Mouse (Mus musculus) testis, postnatal 10 days (tissue): ENCODE measurements around the gene Xlr5a.
A peak's percentile ranks its signal among the peaks of the same experiment; 100 is the strongest.
"Not testable (repeated sequence)": the region's sequence is repeated elsewhere in the genome, so short reads cannot be mapped to it uniquely, and the experiment has no call there.

Experiments used
- DNase-seq: peaks from one replicate; pipeline ENCODE4 v3.0.0; 2021; ENCODE audit warnings: low spot score

The Xlr5a gene

DNA sequence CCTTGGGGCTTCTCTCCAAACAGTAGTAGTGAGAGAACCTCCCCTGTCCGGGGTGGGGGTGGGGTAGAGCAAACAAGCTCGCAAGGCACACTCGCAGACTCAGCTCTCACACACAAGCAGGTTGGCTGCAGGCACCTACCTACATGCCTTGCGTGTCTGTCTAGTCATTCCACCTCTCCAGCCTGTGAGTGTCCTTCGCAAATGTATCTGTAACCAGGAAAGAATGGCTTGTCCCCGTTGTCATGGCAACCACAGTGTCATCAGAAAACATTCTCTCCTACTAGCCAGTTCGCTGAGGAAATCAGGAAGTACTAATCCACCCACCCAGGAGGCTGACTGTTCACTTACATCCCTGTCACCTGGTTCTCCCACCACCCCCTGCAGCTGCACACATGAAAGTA lies 149.6 kb downstream of the Xlr5a start:
- DNase-seq: not testable (repeated sequence)

GRCm38 (mm10) chrX:73122859-73123829 lies 169.6 kb downstream of the Xlr5a start:
- not testable (repeated sequence) for DNase-seq

GRCm38 (mm10) chrX:73116747-73117146 lies 176.0 kb downstream of the Xlr5a start, which contains the start of gene Gm14685:
TSS of gene Gm14685 (plus strand) at chrX:73117047.
- DNase-seq: not testable (repeated sequence)

DNA sequence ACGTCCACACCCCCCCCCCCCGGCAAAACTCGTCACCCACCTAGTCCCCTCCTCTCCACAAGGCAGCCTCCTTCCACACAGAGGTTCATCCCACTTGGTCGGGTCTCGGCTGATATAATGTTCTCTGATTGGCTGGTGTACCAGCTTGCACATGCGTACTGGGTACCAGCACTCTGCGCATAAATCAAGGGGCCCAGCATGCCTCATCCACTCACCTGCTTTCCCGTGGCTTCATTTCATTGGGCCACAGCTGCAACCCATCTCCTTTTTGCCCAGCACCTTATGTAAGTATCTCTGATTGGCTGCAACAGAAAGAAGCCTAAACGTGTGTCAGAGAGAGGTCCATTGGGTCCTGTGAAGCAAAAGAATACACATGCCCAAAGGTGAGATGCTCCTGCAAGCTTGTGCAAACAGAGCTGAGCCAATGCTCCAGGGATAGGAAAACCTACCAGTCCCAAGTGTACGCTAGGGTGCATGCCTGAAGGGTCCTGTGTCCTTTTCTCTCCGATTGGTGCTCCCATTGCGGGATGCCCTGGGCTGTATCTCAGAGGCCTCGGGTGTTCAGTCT lies 195.8 kb downstream of the Xlr5a start, which contains the start of gene Xlr3a:
Gene Xlr3a (minus strand): TSS at position 155 of the 568 bp plus-strand sequence.
- DNase-seq: peak; percentile 35

DNA sequence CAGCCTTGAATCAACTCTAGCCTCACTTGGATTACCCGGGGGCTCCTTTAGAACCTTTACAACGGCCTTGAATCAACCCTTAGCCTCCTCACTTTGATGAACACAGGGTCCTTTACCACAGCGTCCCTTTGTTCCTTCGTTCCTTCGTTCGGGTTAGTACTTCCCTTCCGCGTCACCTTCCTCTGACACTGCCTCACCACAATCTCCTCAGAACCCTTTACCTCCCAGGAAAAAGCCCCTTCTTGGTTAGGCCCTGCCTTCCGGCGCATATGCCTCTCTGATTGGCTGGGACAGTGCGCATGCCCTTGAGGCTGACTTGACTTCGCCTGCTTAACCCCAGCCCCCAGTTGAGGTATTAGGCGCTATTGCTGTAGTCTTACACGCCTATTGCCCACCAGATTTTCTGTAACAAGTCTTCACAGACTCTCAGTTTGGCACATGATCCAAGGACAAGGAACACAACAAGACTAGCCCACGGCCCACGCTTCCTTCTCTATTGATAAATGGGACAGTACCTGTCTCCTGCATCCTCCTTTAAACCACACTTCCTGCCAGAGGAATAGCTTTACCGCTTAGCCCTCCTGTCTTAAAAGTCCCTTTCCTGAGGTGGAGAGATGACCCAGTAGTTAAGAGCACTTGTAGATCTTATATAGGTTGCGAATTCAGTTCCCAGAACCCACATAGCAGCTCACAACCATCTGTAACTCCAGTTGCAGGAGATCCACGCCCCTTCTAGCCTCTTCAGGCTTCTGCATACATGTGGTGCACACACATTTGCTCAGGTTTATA lies 210.3 kb downstream of the Xlr5a start, which contains the start of gene Xlr4a:
Gene Xlr4a (minus strand): TSS at position 212 of the 789 bp plus-strand sequence.
- DNase-seq: not testable (repeated sequence)

- DNase-seq: not testable (repeated sequence)
Measured at GRCm38 (mm10) chrX:73066765-73067312, 225.9 kb downstream of the Xlr5a start.

DNA sequence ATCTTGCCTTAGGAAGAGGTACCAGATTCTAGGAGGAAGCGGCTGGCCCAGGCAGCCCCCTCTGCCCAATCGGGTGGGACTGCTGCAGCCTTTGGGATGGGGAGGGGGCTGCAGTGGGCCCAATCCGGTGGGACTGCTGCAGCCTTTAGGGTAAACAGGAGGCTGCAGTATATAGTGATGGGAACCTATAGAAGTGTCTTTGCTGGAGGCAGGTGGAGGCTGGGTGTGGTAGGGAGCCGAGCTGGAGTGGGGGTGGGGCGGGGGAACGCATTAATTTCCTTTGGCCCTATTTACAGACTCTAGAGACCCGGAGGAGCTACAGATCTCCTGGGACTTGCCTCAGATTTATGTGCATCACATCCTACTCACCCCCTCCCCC lies 228.4 kb downstream of the Xlr5a start, which contains the start of gene Pnma3:
Gene Pnma3 (plus strand): TSS at position 373 of the 379 bp plus-strand sequence.
- DNase-seq: no peak

DNA sequence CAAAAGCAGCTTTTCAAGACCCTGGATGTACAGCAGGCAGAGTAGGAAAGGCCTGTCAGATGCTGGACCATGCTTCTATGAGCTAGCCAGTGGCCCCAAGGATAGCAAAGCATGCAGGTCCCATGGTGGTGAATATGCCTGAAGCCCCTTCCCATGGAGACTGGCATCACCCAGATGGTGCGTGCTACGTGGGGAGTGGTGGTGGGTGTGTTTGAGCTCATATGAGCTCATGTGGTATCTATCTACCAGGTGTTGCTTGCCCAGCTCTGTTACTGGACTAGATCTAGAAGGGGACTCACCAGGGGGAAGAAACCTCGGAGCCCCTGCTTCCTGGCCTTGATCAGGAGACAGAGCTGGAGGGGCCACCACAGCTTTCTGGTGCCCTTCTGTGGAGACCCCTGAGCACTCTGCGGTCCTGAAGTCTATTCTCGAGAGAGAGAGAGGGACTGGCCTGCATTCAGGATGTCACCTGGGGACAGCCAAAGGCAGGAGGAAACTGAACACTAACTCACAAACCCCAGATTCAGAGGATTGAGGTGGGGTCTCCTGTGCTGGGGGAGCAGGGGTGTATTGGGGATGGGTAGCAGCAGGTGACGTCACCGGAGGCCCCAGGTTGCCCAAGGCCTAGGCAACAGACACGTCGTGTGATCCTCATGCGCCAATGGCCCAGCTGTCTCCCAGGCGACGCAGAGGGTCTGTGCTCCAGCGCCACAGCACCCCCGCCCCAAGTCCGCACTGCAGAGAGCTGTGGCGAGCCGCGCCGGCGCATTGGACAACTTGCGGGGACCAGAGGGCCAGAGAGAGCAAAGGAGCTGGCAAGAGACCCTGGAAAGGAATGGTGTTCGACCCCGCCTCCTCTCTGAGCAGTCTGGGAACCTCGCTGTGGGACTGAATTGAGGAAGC lies 229.0 kb downstream of the Xlr5a start:
- peak; percentile 40 for DNase-seq

- no peak for DNase-seq
Measured at GRCm38 (mm10) chrX:73062323-73062722, 230.5 kb downstream of the Xlr5a start.

- DNase-seq: no peak
Measured at GRCm38 (mm10) chrX:73061528-73061927, 231.2 kb downstream of the Xlr5a start.
